Mouse (Mus musculus): ENCODE measurements around the gene Nudt16. TPM values are rescaled to one million over a fixed set of nuclear protein-coding genes. Genes with fewer than 3 reads are reported as not detected.

The Nudt16 gene
- 5.5 and 16.7 TPM in 2 replicates for polyA plus RNA-seq (2012; ENCODE audit: low replicate concordance)

DNA sequence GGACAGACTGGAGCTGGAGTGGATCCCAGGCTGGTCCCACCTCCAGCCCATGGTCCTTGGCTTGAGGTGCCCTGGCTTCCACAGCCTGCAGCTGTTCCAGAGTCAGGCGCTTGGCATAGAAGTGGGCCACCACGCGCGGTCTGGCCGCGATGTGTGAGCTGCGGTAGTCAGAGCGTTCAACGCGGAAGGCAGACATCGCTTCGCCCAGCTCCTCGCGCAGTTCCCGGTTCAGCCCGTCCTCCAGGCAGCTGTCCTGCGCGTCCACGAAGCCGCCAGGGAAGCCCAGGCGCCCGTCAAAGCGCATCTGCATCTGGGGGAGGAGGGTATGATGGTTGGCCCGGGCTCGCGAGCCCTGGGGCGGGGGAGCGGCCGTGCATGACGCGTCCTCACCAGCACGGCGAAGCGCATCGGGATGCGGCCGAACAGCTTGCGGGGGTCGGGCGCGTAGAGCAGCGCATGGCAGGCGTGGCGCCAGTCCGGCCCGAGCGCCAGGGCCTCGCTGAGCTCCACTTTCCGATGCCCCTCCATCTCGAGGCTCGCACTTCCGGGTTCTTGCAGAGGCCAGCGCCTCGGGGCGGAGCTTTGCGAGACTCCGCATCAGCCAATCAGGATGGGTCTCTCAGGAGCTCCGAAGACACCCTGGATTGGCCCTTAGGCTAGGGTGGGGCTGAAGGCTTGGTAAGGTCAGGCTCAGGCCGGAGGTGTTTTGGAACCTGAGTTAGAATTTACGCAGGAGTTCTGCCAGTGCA lies at the start of gene Nudt16:
Gene Nudt16, minus strand, starts transcription at position 572 of the 749 bp plus-strand sequence.

DNA sequence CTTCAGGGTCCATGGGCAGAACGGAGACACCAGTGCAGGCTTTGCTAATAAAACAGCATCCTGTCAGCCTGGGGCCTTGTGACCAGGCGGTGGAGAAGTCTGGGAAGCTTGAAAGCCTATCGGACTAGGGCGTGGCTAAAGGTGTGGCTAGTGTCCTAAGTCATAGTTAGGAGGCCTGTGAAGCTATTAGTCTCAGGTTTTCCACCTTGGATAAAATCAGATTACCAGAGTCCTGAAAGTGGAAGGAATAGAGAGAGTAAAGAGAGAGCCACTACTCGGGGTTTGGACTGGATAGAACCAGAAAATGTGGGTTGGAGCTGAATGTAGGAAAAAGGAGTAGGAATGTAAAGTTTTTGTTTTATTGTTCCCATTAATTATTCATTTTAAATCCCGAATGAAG lies 13.4 kb upstream of the Nudt16 start, which contains the start of gene 1700080E11Rik:
Gene 1700080E11Rik, minus strand, starts transcription at position 101 of the 400 bp plus-strand sequence.

Other genes with a start within 250 kb of the Nudt16 start
- 24.4 and 29.4 TPM in 2 replicates for gene Mrpl3, start 78.6 kb downstream of the Nudt16 start, polyA plus RNA-seq (2012; ENCODE audit: low replicate concordance)
- not detected in 2 replicates for gene 1700080E11Rik, start 13.3 kb upstream of the Nudt16 start, polyA plus RNA-seq (2012; ENCODE audit: low replicate concordance)

Measured in leukemia stem cell, adult 10-12 weeks (primary cell).